Mouse (Mus musculus): ENCODE data around the gene Ptdss2.

DNA sequence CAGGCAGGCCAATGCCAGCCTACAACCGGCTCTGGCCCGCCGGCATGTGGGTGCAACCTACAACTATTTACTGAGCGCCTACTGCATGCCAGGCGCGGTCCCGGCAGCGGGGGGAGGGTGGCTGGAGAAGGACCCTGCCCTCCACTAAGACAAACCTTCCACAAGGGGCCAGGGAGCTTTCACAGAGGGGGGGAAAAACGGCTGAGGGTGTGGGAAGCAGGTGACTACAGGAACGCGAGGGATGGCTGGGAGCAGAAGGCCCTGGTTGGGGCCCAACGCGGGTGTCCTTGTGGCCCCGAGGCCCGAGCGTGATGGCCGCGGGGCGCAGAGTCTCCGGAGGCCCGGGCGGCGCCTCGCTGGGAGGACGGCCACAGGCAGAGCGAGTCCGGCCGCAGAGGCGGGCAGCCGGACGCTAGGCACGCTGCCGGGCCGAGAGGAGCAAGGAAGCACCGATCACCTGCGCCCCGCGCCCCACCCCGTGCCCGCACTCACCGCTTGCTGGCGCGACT, 71.2 kb downstream of the Ptdss2 start:
- TF ChIP-seq CTCF (IDR thresholded peaks at IDR 0.05; ENCODE audit: control insufficient read depth, insufficient read depth, insufficient replicate concordance, low read depth, low read length) (no peak), POLR2A (IDR thresholded peaks at IDR 0.05; ENCODE audit: control insufficient read depth, low read depth, low read length) (no peak)
